Mouse (Mus musculus) liver, adult 2 months (tissue): ENCODE data around the gene Armh3.

Experiments
- CTCF ChIP-seq: fragments of 200-500 bp; IDR thresholded peaks from 2 replicates; pipeline ENCODE4 v1.5.1; 2011; ENCODE audit warnings: low read depth, low read length, control low read depth
- POLR2A ChIP-seq: fragments of 200-500 bp; IDR thresholded peaks from 2 replicates; pipeline ENCODE4 v1.6.1; 2011; ENCODE audit warnings: low read length, control low read depth; ENCODE audit not compliant: insufficient read depth; ENCODE audit errors: extremely low read depth

- TF ChIP-seq CTCF (no peak), POLR2A (no peak)
These were observed 34.6 kb upstream of the Armh3 start for GRCm38 (mm10) chr19:46032731-46033510.
